Mouse (Mus musculus) frontal cortex, postnatal 36 days (tissue): ENCODE data around the gene Gnaq.

Experiments used
- DNase-seq, 2 experiments: peaks; one replicate each; pipeline ENCODE4 v3.0.0; 2022; ENCODE audit warnings: low spot score in 2 of 2

Gnaq gene

DNA sequence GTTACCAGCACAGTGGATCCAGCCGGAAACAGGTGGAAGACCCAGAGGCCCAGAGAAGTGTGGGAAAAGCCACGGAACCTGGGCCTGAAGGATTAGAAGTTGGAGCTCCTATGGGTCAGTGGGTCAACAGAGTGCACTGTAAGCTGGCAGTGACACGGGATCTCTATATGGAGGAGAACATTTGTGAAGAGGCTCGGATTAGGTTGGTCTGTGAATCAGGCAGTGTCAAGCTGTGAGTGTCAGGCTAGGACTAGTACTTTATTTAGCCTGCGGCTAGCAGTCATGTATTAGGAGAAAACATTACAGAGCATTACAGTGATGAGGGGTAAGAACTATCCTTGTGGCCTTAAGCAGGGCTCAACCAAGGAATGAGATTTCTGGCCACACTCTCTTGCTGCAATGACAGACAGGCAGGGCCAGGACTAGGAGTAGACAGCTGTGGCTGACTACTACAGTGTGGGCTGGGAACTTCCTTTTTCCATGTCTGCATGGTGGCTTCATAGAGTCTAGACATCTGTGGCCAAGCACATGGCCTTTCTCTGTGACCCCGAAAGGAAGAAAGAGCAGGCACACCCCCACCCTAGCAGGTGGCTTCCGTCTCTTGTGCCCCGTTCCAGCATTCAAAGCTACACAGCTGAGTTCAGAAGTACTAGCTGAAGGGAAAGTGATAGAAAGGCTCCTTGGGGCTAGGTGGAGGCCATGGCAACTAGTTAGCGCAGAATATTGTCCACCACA is 240.3 kb downstream of the Gnaq start:
- no peak for DNase-seq

GRCm38 (mm10) chr19:16375881-16376280 is 243.2 kb downstream of the Gnaq start:
- no peak for DNase-seq

GRCm38 (mm10) chr19:16378565-16378964 is 245.9 kb downstream of the Gnaq start:
- no peak for DNase-seq

DNA sequence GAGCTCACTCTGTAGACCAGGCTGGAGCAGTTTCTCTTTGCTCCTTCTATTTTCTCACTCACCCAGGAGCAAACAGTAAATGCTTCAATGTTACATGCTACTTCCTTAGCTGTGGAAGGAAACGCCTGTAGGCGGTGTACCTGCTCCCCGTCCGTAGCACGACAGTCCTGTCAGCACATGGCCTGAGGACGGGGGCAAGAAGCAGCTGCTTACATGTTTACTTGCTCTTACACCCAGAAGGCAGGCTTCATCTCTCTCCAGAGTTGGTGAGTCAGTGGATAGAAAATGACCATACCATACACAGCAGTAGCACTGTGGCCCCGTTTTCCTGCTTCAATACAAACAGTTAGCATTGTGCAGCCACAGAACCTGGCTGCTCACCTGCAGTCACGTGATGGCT is 247.1 kb downstream of the Gnaq start:
- DNase-seq, result no peak

DNA sequence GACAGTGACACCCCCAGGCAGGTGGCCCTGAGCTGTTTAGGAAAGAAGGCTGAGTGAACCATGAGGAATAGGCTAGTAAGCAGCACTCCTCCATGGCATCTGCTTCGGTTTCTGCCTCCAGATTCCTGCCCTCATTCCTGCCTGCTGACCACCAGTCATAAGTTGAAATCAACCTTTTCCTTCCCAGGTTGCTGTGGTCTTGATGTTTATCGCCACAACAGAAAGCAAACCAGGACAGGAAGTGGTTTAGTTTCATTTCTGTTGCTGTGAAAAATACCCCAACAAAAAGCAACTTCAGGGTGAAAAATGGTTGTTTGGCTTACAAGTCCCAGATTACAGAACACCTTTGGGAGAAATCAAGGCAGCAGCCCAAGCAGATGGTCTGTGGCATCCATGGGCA is 249.8 kb downstream of the Gnaq start:
- DNase-seq, result no peak

DNA sequence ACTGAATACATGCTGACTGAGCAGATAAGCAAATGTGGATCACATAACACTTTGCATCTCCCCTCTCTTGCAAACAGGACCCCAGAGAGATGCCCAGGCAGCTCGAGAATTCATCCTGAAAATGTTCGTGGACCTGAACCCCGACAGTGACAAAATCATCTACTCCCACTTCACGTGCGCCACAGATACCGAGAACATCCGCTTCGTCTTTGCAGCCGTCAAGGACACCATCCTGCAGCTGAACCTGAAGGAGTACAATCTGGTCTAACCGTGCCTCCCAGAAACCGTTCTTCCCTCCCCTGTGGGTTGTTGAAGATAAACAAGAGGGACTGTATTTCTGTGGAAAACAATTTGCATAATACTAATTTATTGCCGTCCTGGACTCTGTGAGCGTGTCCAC is 250.5 kb downstream of the Gnaq start:
- no peak for DNase-seq

DNA sequence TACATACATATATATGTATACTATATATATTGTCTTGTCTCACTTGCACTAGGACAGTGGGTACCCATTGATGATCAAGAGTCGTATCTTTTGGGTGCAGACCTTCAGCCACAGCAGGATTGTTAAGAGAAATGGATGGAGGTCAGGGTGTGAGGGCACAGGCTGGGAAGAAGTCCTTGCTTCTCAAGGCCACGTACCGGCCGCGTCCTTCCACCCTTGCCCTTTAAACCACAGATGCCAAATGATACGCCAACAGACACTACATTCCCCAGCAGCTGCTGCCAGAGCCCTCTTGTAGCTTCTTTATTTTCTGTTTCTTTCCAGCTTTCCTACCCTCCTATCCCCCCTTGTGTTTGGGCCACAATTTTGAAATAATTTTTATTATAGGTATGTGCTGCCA is 251.5 kb downstream of the Gnaq start:
- no peak for DNase-seq

DNA sequence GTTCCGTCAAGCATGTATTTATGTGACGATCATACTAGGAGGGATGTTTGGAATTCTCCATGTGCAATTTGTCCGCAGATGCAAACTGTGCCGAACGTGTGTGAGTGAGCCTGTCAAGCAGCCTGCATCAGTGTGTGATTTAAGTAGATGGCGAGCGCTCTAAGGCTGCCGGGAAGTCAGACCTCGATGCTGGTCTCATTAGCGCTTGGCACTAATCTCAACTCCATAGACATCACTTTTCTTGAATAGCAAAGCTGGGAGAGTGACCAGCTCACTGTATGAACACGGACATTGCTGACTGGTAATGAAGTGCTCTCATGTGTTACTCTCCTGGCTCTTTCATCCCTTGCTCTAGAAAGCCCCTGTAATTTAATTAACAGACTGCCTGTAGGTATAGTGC is 252.3 kb downstream of the Gnaq start:
- DNase-seq, result no peak

DNA sequence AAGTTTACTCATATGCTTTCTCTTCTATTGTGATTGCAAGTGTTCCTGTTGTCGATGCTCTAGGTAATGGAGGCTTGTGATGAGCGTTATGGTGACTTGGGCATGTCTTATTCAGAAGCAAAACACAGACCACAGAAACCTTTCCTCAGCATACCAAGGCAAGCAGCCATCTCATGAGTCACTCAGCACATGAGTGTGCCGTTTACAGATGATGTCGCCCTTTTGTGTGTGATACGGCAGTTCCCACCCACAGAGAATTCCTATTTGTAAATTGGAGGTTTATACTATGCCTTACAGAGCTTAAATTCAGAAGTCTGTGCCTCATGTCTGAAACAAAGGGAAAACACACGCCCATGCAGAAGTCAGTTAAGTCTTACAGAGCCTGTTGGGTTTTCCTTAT is 253.9 kb downstream of the Gnaq start:
- DNase-seq, result peak; percentile 39 to 41

GRCm38 (mm10) chr19:16390192-16390795 is 257.7 kb downstream of the Gnaq start:
- DNase-seq, result no peak

DNA sequence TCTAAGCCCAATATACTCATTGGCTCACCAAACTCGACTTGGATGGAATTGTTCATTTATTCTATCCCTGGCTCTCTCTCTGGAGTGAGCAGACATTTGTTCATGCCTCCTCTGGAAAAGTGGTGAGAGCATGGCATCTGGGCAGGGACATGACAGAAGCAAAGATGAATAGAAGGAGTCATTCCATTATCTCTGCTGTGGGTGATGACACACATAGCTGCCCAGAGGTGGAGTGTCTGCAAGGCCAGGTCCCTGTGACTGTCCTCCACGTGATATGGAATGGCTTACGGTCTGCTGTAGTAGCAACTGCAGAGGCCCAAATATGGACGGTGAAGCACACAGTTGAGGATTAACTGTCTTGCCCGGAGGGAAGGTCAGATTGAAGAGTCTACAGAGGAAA is 261.8 kb downstream of the Gnaq start:
- DNase-seq, result no peak

DNA sequence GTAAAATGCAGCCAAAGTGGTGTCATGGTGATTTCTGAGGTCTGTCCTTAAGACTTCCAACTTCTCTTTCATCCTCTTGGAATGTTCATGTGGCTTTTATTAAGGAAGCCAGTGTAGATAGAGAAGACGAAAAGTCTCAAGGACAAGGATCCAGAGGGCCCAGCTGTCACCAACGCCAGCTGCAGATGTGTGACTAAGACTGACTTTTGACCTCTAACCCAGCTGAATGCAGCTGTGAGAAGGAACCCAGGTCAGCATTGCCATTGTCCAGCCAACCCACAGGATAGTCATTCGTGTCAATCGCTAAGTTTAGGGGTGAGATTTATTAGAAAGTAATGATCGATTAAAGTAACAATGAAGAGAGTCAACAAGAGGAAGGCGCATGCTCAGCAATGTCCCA is 270.5 kb downstream of the Gnaq start:
- no peak for DNase-seq

- DNase-seq, result no peak
Observed at GRCm38 (mm10) chr19:16407727-16408126, 275.1 kb downstream of the Gnaq start.

DNA sequence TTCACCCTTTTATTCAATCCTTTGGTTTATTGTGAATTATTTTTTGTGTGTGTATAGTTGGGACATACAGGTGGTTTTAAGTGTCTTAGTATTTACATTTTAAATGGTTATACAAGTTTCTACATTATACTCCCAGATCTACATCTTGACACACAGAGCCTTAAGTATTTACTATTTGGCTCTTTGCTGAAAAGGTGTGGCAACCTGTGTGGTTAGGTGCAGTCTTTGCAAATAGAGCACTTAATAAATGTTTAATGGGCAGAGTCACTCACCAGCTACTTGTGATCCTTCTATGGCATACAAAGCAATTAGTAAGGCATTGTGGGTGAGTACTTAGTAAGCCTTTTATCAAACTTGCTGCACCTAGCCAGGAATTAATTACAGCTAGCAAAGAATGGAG is 278.7 kb downstream of the Gnaq start:
- no peak for DNase-seq

- DNase-seq, result no peak
Observed at GRCm38 (mm10) chr19:16418086-16418663, 285.5 kb downstream of the Gnaq start.

DNA sequence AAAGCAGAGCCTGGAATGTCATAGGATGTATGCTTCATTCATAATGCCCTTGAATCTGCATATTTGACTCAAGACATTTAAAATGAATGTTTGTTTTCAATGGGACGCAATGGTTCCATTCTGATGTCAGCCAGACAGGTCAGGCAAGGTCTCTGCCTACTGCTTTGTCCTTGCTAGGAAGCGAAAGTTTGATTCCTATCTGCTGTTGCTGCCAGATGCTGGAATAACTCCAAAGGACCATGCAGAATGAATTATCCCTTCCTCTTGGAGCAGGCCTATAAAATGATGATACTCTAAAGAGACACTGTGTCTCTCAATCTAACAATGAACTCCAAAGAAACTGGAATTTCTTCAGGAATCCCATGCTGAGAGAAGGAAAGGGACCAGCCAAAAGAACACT is 293.0 kb downstream of the Gnaq start:
- no peak for DNase-seq

- no peak for DNase-seq
Observed at GRCm38 (mm10) chr19:16431368-16431767, 298.7 kb downstream of the Gnaq start.

GRCm38 (mm10) chr19:16434879-16435278 is 302.2 kb downstream of the Gnaq start:
- peak in 1 of 2 experiments; percentile 2 for DNase-seq

DNA sequence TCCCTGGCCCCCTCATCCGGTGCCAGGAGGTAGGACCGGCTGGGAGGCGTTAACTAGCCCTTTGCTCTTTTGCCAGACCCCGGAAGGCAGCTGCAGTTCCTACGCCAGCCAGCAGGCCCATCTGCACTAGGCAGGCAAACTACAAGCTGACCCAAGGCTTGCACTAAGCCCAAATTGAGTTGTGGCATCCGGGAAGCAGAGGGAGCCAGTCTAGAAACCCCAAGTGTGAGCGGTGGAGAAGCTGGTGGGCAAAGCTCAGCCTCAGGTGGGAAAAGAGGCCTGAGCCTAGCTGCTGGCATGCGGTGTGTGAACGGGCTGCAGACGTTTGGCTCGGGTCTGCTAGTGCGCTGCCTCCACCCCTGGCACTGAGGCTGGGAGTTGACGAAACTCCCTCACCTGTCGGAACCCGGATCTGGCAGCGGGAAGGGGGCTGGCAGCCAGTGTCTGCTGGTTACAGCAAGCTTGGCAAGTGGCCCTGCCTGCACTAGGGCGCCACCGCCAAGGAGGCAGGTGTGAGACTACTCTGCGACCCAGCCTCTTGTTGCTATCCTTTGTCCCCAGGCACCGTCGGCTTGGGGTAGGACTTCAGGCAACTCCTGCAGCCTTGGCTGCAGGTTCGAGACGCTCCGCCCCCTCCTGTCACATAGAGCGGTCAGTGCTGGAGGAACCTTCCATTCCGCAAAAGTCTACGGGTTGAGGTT is 303.1 kb downstream of the Gnaq start, which contains the start of gene Gna14:
Gene Gna14 (plus strand): TSS at position 232 of the 701 bp plus-strand sequence.
- peak in 1 of 2 experiments; percentile 4 for DNase-seq

DNA sequence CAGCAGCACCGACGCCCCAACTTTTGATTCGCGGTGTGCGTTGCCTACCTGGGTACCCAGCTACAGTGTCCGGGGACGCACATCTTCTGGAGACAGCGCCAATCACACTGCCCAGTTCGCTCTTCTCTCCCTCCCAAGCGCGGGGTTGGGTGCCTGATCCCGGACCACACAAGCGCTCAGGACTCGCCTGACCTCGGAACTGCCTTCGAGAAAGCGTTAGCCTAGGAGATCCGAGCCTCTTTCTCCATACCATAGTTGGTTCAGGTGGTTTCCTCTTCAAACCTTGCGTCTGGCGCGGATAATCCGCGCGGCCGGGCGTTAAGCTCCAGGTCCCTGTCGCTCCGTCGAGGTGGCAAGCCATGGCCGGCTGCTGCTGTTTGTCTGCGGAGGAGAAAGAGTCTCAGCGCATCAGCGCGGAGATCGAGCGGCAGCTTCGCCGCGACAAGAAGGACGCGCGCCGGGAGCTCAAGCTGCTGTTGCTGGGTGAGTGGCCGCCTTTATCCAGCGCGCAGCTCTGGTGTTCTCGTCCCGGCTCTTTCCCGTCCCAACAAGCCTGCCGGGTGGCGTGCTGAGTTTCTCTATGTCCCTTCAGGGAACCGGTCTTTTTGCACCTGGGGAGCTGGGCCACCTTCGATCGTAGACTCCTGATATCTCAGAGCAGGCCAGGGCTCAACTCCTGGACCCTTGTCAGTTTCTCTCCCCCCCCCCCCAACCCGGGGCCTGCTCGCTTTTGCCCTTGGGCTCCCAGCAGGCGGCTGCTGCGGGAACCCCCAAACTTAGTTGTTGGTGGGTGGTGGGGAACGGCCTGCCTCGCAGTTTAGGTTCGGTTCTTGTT is 303.9 kb downstream of the Gnaq start:
- peak in 1 of 2 experiments; percentile 4 for DNase-seq
